7 mouse cellular contexts compared by ENCODE assay signal in the genomic region with DNA sequence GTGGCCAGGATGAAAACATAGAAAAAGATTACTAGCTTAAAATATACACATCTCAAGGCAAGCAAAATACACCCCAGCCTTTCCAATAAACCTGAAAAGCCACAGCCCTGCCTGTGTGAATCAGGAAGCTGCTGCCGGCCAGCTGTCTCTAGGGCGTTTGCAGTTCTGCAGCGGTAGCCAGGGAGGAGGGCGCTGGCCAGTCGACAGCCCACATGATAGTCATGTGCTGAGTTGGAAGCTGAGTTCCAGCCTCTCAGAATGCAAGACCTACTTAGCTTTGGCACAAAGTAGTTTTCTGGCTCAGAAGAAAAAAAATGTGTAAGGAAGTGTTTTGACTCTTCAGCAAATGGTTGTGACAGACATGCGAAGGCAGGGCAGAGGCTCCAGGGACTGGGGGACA. TPM values are rescaled to one million over a fixed set of nuclear protein-coding genes. Genes with fewer than 3 reads are reported as not detected.
DNase-seq lines count a peak whose midpoint lies in the region; ATAC-seq and TF ChIP-seq lines count a peak whose summit lies in the region.

No protein-coding gene starts in this region.

- peak; percentile 52 for DNase-seq in urinary bladder, postnatal 25 days (ENCODE audit: low spot score)
- DNase-seq in urinary bladder, postnatal 10 days (ENCODE audit: low spot score) = no peak
- peak; percentile 45 for DNase-seq in embryo, embryonic 11 days
- DNase-seq in heart, adult 8-10 months (ENCODE audit: low spot score) = peak; percentile 89
- DNase-seq in layer of hippocampus, adult 18-20 months (ENCODE audit: low spot score in 2 of 2) = peak; percentile 42 to 78
- peak; percentile 95 for DNase-seq in lung, postnatal 0 days (ENCODE audit: low spot score)
- DNase-seq in stomach, postnatal 0 days (ENCODE audit: low spot score) = peak; percentile 81

- TF ChIP-seq EP300 in lung, postnatal 0 days (IDR thresholded peaks at IDR 0.05) = no peak; the same call in 1 of the 2 replicates
- TF ChIP-seq EP300 in stomach, postnatal 0 days (optimal IDR thresholded peaks at IDR 0.05) = no peak

- H3K36me3 ChIP-seq in lung, postnatal 0 days (ENCODE audit: insufficient read depth, low read length) = no peaks in the 10 kb centered on the region
- no peaks in the 10 kb centered on the region for H3K36me3 ChIP-seq in stomach, postnatal 0 days (ENCODE audit: control insufficient read depth, insufficient read depth, low read length)

- no peaks in the 10 kb centered on the region for H3K9me3 ChIP-seq in lung, postnatal 0 days (ENCODE audit: low read length)
- no peaks in the 10 kb centered on the region for H3K9me3 ChIP-seq in stomach, postnatal 0 days (ENCODE audit: control insufficient read depth, low read length)

- TF ChIP-seq CTCF in lung, postnatal 0 days (IDR thresholded peaks at IDR 0.05) = peak; percentile 24; the same call in 1 of the 2 replicates
- no peak for TF ChIP-seq CTCF in stomach, postnatal 0 days (IDR thresholded peaks at IDR 0.05; ENCODE audit: low read depth)

- H3K4me2 ChIP-seq in lung, postnatal 0 days (replicated peaks; ENCODE audit: low read depth, low read length) = no peak overlapping the region
- H3K4me2 ChIP-seq in stomach, postnatal 0 days (replicated peaks; ENCODE audit: low read depth) = no peak overlapping the region

- ATAC-seq in lung, postnatal 0 days = peak; percentile 94
- peak; percentile 87 for ATAC-seq in stomach, postnatal 0 days (ENCODE audit: low FRiP score, low TSS enrichment)

- H3K4me3 ChIP-seq in lung, postnatal 0 days (ENCODE audit: low read depth, low read length) = no peak overlapping the region
- no peak overlapping the region for H3K4me3 ChIP-seq in stomach, postnatal 0 days (ENCODE audit: low read depth, low read length)

- WGBS in lung, postnatal 0 days = 18% methylated on average over 6 of the region's 6 CpGs
- WGBS in stomach, postnatal 0 days = 21% methylated on average over 6 of the region's 6 CpGs

- H3K9ac ChIP-seq in lung, postnatal 0 days (replicated peaks; ENCODE audit: low read depth) = no peak overlapping the region
- no peak overlapping the region for H3K9ac ChIP-seq in stomach, postnatal 0 days (ENCODE audit: low read length)

- peak overlapping the region; percentile 71 for H3K27ac ChIP-seq in lung, postnatal 0 days (ENCODE audit: low read length)
- 0 out of 2 replicates have a peak overlapping the region, but pooled peaks have one; percentile 30 for H3K27ac ChIP-seq in stomach, postnatal 0 days (replicated peaks)

- H3K27me3 ChIP-seq in lung, postnatal 0 days (replicated peaks; ENCODE audit: insufficient read depth, low read length) = no peaks in the 10 kb centered on the region
- H3K27me3 ChIP-seq in stomach, postnatal 0 days (ENCODE audit: control insufficient read depth, insufficient read depth, low read length) = no peaks in the 10 kb centered on the region

- H3K4me1 ChIP-seq in lung, postnatal 0 days (ENCODE audit: insufficient read depth, low read depth, low read length) = peaks cover 6% of the 10 kb centered on the region; the same call in 1 of the 2 replicates
- no peaks in the 10 kb centered on the region for H3K4me1 ChIP-seq in stomach, postnatal 0 days (replicated peaks; ENCODE audit: control insufficient read depth, insufficient read depth)

RNA-seq across cellular contexts. Expression of a gene that starts 11.2 kb away (rescaled TPM):
- 10 to 100 TPM; 33.4 to 42.5 (median 39.3) TPM for total RNA-seq in heart, adult 8-10 months (2022)
- 10 to 100 TPM; 72.6 to 87.7 TPM for total RNA-seq in layer of hippocampus, adult 18-20 months (2021)
- polyA plus RNA-seq in lung, postnatal 0 days (2015; fragmentation: Nextera tagmentation; extraction: Ambion mirVana) = 40.5 and 54.3 TPM in 2 replicates
- 34.3 and 35.8 TPM in 2 replicates for polyA plus RNA-seq in stomach, postnatal 0 days (2015; fragmentation: Nextera tagmentation; extraction: Ambion mirVana)
